Mouse (Mus musculus) heart, embryonic 14.5 days (tissue): ENCODE data around the gene Ctnna2. TPM values are rescaled to one million over a fixed set of nuclear protein-coding genes. Genes with fewer than 3 reads are reported as not detected.

Experiments used
- ATAC-seq: fragments of 200-750 bp; cut with Nextera tagmentation; 2 replicates; pipeline ENCODE4 v1.8.0; 2017; ENCODE audit warnings: low read depth, moderate TSS enrichment; ENCODE audit not compliant: insufficient number of reproducible peaks, insufficient read depth, low FRiP score
- H3K27ac ChIP-seq, 2 experiments: fragments of 200-500 bp in 1 of 2; fragments of 300-500 bp in 1 of 2; sonication (generic) in 1 of 2; replicated peaks in 1 of 2; 2 replicates each; pipeline ENCODE4 v1.5.1; 2012 to 2014; ENCODE audit warnings: low read depth in 2 of 2, low read length in 2 of 2, control low read depth in 1 of 2, mild to moderate bottlenecking in 1 of 2, mixed read lengths in 1 of 2; ENCODE audit not compliant: control insufficient read depth in 1 of 2, insufficient read depth in 1 of 2
- H3K27me3 ChIP-seq: fragments of 300-500 bp; sonication (generic); 2 replicates; pipeline ENCODE4 v1.6.1; 2014; ENCODE audit warnings: mild to moderate bottlenecking, low read length, control low read depth; ENCODE audit not compliant: control insufficient read depth, insufficient read depth
- H3K36me3 ChIP-seq: fragments of 300-500 bp; sonication (generic); 2 replicates; pipeline ENCODE4 v1.6.1; 2014; ENCODE audit warnings: mild to moderate bottlenecking, control low read depth, low read length, mixed read lengths; ENCODE audit not compliant: control insufficient read depth, insufficient read depth
- H3K4me1 ChIP-seq, 2 experiments: fragments of 200-500 bp in 1 of 2; fragments of 300-500 bp in 1 of 2; sonication (generic) in 1 of 2; 2 replicates each; pipeline ENCODE4 v1.6.1; 2012 to 2014; ENCODE audit warnings: low read length in 2 of 2, control low read depth in 1 of 2, mixed read lengths in 1 of 2; ENCODE audit not compliant: control insufficient read depth in 2 of 2, insufficient read depth in 2 of 2
- H3K4me2 ChIP-seq: fragments of 300-500 bp; sonication (generic); 2 replicates; pipeline ENCODE4 v1.6.1; 2014; ENCODE audit warnings: mild to moderate bottlenecking, low read length
- H3K4me3 ChIP-seq, 2 experiments: fragments of 200-500 bp in 1 of 2; fragments of 300-500 bp in 1 of 2; sonication (generic) in 1 of 2; 2 replicates each; pipeline ENCODE4 v1.5.1; 2012 to 2014; ENCODE audit warnings: low read length in 2 of 2, mild to moderate bottlenecking in 2 of 2, control low read depth in 1 of 2, low read depth in 1 of 2, moderate library complexity in 1 of 2; ENCODE audit not compliant: control insufficient read depth in 1 of 2, insufficient read depth in 1 of 2
- H3K9ac ChIP-seq: fragments of 300-500 bp; sonication (generic); 2 replicates; pipeline ENCODE4 v1.6.1; 2014; ENCODE audit warnings: mild to moderate bottlenecking, low read length
- H3K9me3 ChIP-seq: fragments of 300-500 bp; sonication (generic); 2 replicates; pipeline ENCODE4 v1.6.1; 2016; ENCODE audit warnings: low read length, control low read depth; ENCODE audit not compliant: control insufficient read depth
- WGBS: fragments of 180-500 bp; shearing (Covaris S2); extraction: QIAGEN DNeasy Blood & Tissue Kit; methylation state at CpG from one replicate; pipeline ENCODE4 v1.1.7; 2014; 5-methylcytosine and 5-hydroxymethylcytosine counted together
- polyA plus RNA-seq: library from polyadenylated mRNA; unstranded; fragments of >200 nt; fragmentation: Nextera tagmentation; extraction: Ambion mirVana; gene quantifications from 2 replicates; pipeline ENCODE4 v1.2.1, GENCODE M21; 2014

Ctnna2 gene
- polyA plus RNA-seq, 1 experiment from 2014 or later = 1.8 TPM

- ATAC-seq = no peak
- H3K4me2 ChIP-seq = no peak overlapping the region
- no peak overlapping the region for H3K27ac ChIP-seq
- H3K36me3 ChIP-seq = no peaks in the 10 kb centered on the region
- H3K9me3 ChIP-seq = no peaks in the 10 kb centered on the region
- no peak overlapping the region for H3K4me3 ChIP-seq
- 23% methylated on average over 5 of the region's 5 CpGs for WGBS
- no peak overlapping the region for H3K9ac ChIP-seq
- no peaks in the 10 kb centered on the region for H3K4me1 ChIP-seq
- H3K27me3 ChIP-seq = no peaks in the 10 kb centered on the region
These were observed 467.7 kb downstream of the Ctnna2 start for GRCm38 (mm10) chr6:77511805-77512204.

GRCm38 (mm10) chr6:77491721-77492120, 487.8 kb downstream of the Ctnna2 start:
- Histone ChIP-seq H3K27ac (no peak overlapping the region), H3K27me3 (no peaks in the 10 kb centered on the region), H3K9ac (no peak overlapping the region), H3K4me2 (no peak overlapping the region), H3K4me1 (no peaks in the 10 kb centered on the region), H3K9me3 (no peaks in the 10 kb centered on the region), H3K36me3 (no peaks in the 10 kb centered on the region), H3K4me3 (no peak overlapping the region)
- no peak for ATAC-seq
- WGBS = 81% methylated on average over 5 of the region's 5 CpGs

- WGBS = 90% methylated on average over 3 of the region's 3 CpGs
- H3K4me1 ChIP-seq = no peaks in the 10 kb centered on the region
- H3K36me3 ChIP-seq = no peaks in the 10 kb centered on the region
- no peak overlapping the region for H3K9ac ChIP-seq
- H3K4me3 ChIP-seq = no peak overlapping the region
- no peak overlapping the region for H3K27ac ChIP-seq
- no peaks in the 10 kb centered on the region for H3K9me3 ChIP-seq
- no peak for ATAC-seq
- no peaks in the 10 kb centered on the region for H3K27me3 ChIP-seq
- H3K4me2 ChIP-seq = no peak overlapping the region
These were observed 492.8 kb downstream of the Ctnna2 start for GRCm38 (mm10) chr6:77486658-77487057.

GRCm38 (mm10) chr6:77482081-77482480, 497.4 kb downstream of the Ctnna2 start:
- H3K27me3 ChIP-seq = no peaks in the 10 kb centered on the region
- 72% methylated on average over 3 of the region's 3 CpGs for WGBS
- no peak overlapping the region for H3K4me2 ChIP-seq
- no peaks in the 10 kb centered on the region for H3K36me3 ChIP-seq
- no peaks in the 10 kb centered on the region for H3K4me1 ChIP-seq
- H3K9ac ChIP-seq = no peak overlapping the region
- no peak overlapping the region for H3K27ac ChIP-seq
- no peak for ATAC-seq
- H3K9me3 ChIP-seq = no peaks in the 10 kb centered on the region
- no peak overlapping the region for H3K4me3 ChIP-seq

- Histone ChIP-seq H3K27me3 (no peaks in the 10 kb centered on the region), H3K36me3 (no peaks in the 10 kb centered on the region), H3K4me3 (no peak overlapping the region), H3K9me3 (no peaks in the 10 kb centered on the region), H3K27ac (no peak overlapping the region), H3K4me2 (no peak overlapping the region), H3K4me1 (no peaks in the 10 kb centered on the region), H3K9ac (no peak overlapping the region)
- ATAC-seq = no peak
- 26% methylated on average over 1 of the region's 1 CpGs for WGBS
These were observed 504.1 kb downstream of the Ctnna2 start for GRCm38 (mm10) chr6:77475354-77475753.

GRCm38 (mm10) chr6:77473256-77473655, 506.2 kb downstream of the Ctnna2 start:
- Histone ChIP-seq H3K4me3 (no peak overlapping the region), H3K9me3 (no peaks in the 10 kb centered on the region), H3K27me3 (no peaks in the 10 kb centered on the region), H3K36me3 (no peaks in the 10 kb centered on the region), H3K9ac (no peak overlapping the region), H3K4me1 (no peaks in the 10 kb centered on the region), H3K4me2 (no peak overlapping the region), H3K27ac (no peak overlapping the region)
- ATAC-seq = no peak
- 69% methylated on average over 7 of the region's 7 CpGs for WGBS

GRCm38 (mm10) chr6:77468058-77468457, 511.4 kb downstream of the Ctnna2 start:
- Histone ChIP-seq H3K9me3 (no peaks in the 10 kb centered on the region), H3K4me2 (no peak overlapping the region), H3K27ac (no peak overlapping the region), H3K9ac (no peak overlapping the region), H3K4me1 (no peaks in the 10 kb centered on the region), H3K4me3 (no peak overlapping the region), H3K36me3 (no peaks in the 10 kb centered on the region), H3K27me3 (no peaks in the 10 kb centered on the region)
- WGBS = 83% methylated on average over 3 of the region's 3 CpGs
- ATAC-seq = no peak

- Histone ChIP-seq H3K4me2 (no peak overlapping the region), H3K27me3 (no peaks in the 10 kb centered on the region), H3K36me3 (no peaks in the 10 kb centered on the region), H3K4me3 (no peak overlapping the region), H3K4me1 (no peaks in the 10 kb centered on the region), H3K9me3 (no peaks in the 10 kb centered on the region), H3K9ac (no peak overlapping the region), H3K27ac (no peak overlapping the region)
- ATAC-seq = no peak
- 53% methylated on average over 1 of the region's 1 CpGs for WGBS
These were observed 516.8 kb downstream of the Ctnna2 start for GRCm38 (mm10) chr6:77462737-77463136.
